Mouse (Mus musculus) midbrain, embryonic 16.5 days (tissue): ENCODE measurements at regions not wholly inside any gene's neighbourhood (a gene's known extent, or its start where the extent isn't known, plus 50 kb on each side); places are given as distances from the start of the nearest gene placed in this dataset.

Source experiments
- ATAC-seq: fragments of 200-750 bp; cut with Nextera tagmentation; 2 replicates; pipeline ENCODE4 v1.8.0; 2017; ENCODE audit warnings: moderate TSS enrichment
- H3K27ac ChIP-seq: fragments of 300-500 bp; sonication (generic); 2 replicates; pipeline ENCODE4 v1.5.1; 2014; ENCODE audit warnings: mild to moderate bottlenecking, low read length, mixed read lengths
- H3K27me3 ChIP-seq: fragments of 300-500 bp; sonication (generic); 2 replicates; pipeline ENCODE4 v1.6.1; 2014; ENCODE audit warnings: low read depth, low read length, mixed read lengths; ENCODE audit not compliant: control insufficient read depth, insufficient read depth
- H3K36me3 ChIP-seq: fragments of 300-500 bp; sonication (generic); 2 replicates; pipeline ENCODE4 v1.6.1; 2014; ENCODE audit warnings: mild to moderate bottlenecking, low read length, moderate library complexity, mixed read lengths; ENCODE audit not compliant: control insufficient read depth, insufficient read depth
- H3K4me1 ChIP-seq: fragments of 300-500 bp; sonication (generic); 2 replicates; pipeline ENCODE4 v1.6.1; 2014; ENCODE audit warnings: mild to moderate bottlenecking, low read length, mixed read lengths; ENCODE audit not compliant: control insufficient read depth, insufficient read depth
- H3K4me2 ChIP-seq: fragments of 300-500 bp; sonication (generic); 2 replicates; pipeline ENCODE4 v1.6.1; 2014; ENCODE audit warnings: mild to moderate bottlenecking, low read length, mixed read lengths
- H3K4me3 ChIP-seq: fragments of 300-500 bp; sonication (generic); 2 replicates; pipeline ENCODE4 v1.5.1; 2014; ENCODE audit warnings: low read depth, mild to moderate bottlenecking, low read length, moderate library complexity, mixed read lengths
- H3K9ac ChIP-seq: fragments of 300-500 bp; sonication (generic); 2 replicates; pipeline ENCODE4 v1.6.1; 2014; ENCODE audit warnings: low read depth, low read length, mixed read lengths
- H3K9me3 ChIP-seq: fragments of 300-500 bp; sonication (generic); replicated peaks from 2 replicates; pipeline ENCODE4 v1.6.1; 2014; ENCODE audit warnings: mild to moderate bottlenecking, low read length, mixed read lengths; ENCODE audit not compliant: control insufficient read depth, poor library complexity, severe bottlenecking
- WGBS: fragments of 180-500 bp; shearing (Covaris S2); extraction: QIAGEN DNeasy Blood & Tissue Kit; methylation state at CpG from one replicate; pipeline ENCODE4 v1.1.7; 2014; 5-methylcytosine and 5-hydroxymethylcytosine counted together

DNA sequence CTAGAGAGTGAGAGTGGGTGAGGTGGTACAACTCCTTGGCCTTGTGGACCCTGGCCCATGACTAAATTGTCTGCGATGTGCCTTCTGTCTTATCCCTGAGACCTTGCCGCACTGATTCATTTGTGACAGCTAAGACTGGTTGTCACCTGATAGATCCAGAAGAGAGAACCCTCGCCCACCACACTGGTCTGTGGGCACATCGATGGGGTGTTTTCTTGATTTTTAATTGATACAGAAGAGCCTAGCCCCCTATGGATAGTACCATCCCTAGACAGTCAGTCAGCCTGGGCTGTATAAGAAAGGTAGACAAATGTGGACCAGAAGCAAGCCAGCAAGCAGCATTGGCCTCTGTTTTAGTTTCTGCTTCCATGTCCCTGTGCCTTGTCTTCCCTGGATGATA is 222.9 kb downstream of the Irs2 start:
- Histone ChIP-seq H3K27ac (peak overlapping the region; percentile 40; the same call in 1 of the 2 replicates), H3K4me2 (no peak overlapping the region), H3K9me3 (no peaks in the 10 kb centered on the region), H3K27me3 (no peaks in the 10 kb centered on the region), H3K36me3 (no peaks in the 10 kb centered on the region), H3K9ac (no peak overlapping the region), H3K4me1 (peaks cover 12% of the 10 kb centered on the region), H3K4me3 (no peak overlapping the region)
- 95% methylated on average over 4 of the region's 4 CpGs for WGBS
- ATAC-seq, result no peak

DNA sequence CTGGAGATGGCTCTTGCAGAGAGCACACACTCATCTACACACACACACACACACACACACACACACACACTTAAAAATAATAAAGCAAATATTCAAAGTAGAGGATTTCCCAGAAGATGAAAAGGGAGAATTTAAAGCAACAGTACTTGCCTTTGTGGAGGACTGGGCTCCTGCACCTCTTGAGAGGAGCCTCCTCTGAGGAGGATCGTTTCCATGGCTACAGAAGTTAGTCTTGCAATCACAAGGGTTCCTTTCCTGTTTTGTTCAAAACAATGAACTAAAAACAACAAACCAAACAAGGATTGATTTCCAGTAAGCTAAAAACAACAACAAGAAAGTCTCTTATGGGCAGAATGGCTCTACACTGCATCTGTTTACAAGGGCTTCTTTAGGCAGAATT is 223.8 kb downstream of the Irs2 start:
- H3K27me3 ChIP-seq, result no peaks in the 10 kb centered on the region
- H3K4me1 ChIP-seq, result peaks cover 12% of the 10 kb centered on the region
- no peaks in the 10 kb centered on the region for H3K9me3 ChIP-seq
- ATAC-seq, result no peak
- no peaks in the 10 kb centered on the region for H3K36me3 ChIP-seq
- no peak overlapping the region for H3K27ac ChIP-seq
- 22% methylated on average over 1 of the region's 1 CpGs for WGBS
- H3K4me2 ChIP-seq, result no peak overlapping the region
- no peak overlapping the region for H3K4me3 ChIP-seq
- H3K9ac ChIP-seq, result no peak overlapping the region

DNA sequence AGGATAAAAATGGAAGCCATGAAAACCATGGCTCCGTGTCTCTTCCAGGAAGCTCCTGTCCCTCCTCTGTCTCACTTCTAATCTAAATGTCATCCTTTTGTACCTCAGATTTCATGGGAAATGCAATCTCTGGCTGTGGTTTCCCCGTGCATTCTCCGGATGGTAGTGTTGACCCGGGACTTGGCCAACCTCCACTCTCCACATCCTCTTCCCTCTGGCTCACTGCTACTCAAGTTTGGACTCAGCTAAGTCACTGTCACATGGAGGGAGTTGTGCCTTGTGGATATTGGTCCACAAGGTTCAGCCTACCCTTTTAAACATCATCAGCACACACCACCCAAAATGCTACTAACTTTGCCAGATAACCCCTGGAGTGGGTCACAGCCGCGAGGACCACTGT is 226.4 kb downstream of the Irs2 start:
- Histone ChIP-seq H3K4me1 (peaks cover 12% of the 10 kb centered on the region), H3K27ac (no peak overlapping the region), H3K36me3 (no peaks in the 10 kb centered on the region), H3K9me3 (no peaks in the 10 kb centered on the region), H3K9ac (no peak overlapping the region), H3K4me3 (no peak overlapping the region), H3K27me3 (no peaks in the 10 kb centered on the region), H3K4me2 (no peak overlapping the region)
- no peak for ATAC-seq
- 96% methylated on average over 6 of the region's 6 CpGs for WGBS

GRCm38 (mm10) chr8:10779636-10780035 is 228.6 kb downstream of the Irs2 start:
- H3K4me3 ChIP-seq, result no peak overlapping the region
- no peak overlapping the region for H3K4me2 ChIP-seq
- H3K36me3 ChIP-seq, result no peaks in the 10 kb centered on the region
- H3K27me3 ChIP-seq, result no peaks in the 10 kb centered on the region
- H3K9me3 ChIP-seq, result no peaks in the 10 kb centered on the region
- H3K4me1 ChIP-seq, result peaks cover 4% of the 10 kb centered on the region
- H3K27ac ChIP-seq, result no peak overlapping the region
- 94% methylated on average over 7 of the region's 7 CpGs for WGBS
- no peak for ATAC-seq
- no peak overlapping the region for H3K9ac ChIP-seq

- ATAC-seq, result no peak
Measured at GRCm38 (mm10) chr8:10775202-10776010, 232.9 kb downstream of the Irs2 start.

DNA sequence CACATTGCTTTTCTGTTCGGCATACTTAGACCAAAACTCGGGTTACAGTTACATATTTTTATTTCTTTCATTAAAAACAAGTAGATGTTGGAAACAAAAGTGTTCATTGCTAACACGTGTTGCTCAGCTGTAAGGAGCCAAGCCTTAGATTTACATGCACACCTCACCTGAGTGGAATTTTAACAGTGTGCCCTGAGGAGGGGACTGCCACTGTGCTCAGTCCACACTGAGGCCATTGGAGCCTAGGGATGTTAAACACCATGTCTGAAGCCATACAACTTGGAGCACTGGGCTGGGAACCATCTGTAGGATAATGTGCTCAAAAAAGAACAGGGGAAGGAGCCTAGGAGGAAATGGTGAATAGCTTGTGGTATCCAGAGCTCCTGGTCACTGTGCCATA is 233.5 kb downstream of the Irs2 start:
- Histone ChIP-seq H3K27ac (no peak overlapping the region), H3K36me3 (no peaks in the 10 kb centered on the region), H3K27me3 (no peaks in the 10 kb centered on the region), H3K9me3 (no peaks in the 10 kb centered on the region), H3K4me3 (no peak overlapping the region), H3K9ac (no peak overlapping the region), H3K4me2 (no peak overlapping the region), H3K4me1 (no peaks in the 10 kb centered on the region)
- ATAC-seq, result no peak
- WGBS, result 93% methylated on average over 3 of the region's 3 CpGs

More at GRCm38 (mm10) chr8:10775202-10776010, 232.9 kb downstream of the Irs2 start:
- Histone ChIP-seq H3K36me3 (no peaks in the 10 kb centered on the region), H3K4me3 (no peak overlapping the region), H3K27ac (no peak overlapping the region), H3K9ac (no peak overlapping the region), H3K4me2 (no peak overlapping the region), H3K27me3 (no peaks in the 10 kb centered on the region), H3K4me1 (no peaks in the 10 kb centered on the region), H3K9me3 (no peaks in the 10 kb centered on the region)
- WGBS, result 67% methylated on average over 8 of the region's 8 CpGs

DNA sequence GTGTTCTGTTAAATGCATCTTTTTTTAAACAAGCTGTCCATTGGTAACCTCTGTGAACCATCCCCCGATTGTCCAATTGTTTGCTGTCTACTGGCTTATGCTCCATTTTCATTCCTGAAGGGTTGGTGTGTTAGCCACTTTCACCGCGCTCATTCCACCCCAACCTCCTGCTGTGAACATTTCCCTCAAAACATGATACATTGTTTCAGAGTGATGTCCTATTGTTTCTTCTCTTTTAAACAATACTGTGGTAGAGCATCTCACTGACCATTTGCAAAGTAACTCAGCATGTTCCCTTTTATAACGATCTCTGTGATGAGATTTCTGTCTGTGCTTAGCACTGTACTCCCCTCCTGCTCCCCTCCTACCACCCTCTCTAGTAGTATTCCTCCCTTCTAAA is 240.1 kb downstream of the Irs2 start:
- Histone ChIP-seq H3K9me3 (no peaks in the 10 kb centered on the region), H3K4me3 (no peak overlapping the region), H3K4me1 (peaks cover 3% of the 10 kb centered on the region; the same call in 1 of the 2 replicates), H3K4me2 (no peak overlapping the region), H3K36me3 (no peaks in the 10 kb centered on the region), H3K9ac (no peak overlapping the region), H3K27ac (no peak overlapping the region), H3K27me3 (no peaks in the 10 kb centered on the region)
- WGBS, result 66% methylated on average over 4 of the region's 4 CpGs
- no peak for ATAC-seq

- peaks cover 20% of the 10 kb centered on the region for H3K4me1 ChIP-seq
- no peak for ATAC-seq
- H3K4me3 ChIP-seq, result no peak overlapping the region
- no peaks in the 10 kb centered on the region for H3K36me3 ChIP-seq
- H3K27ac ChIP-seq, result no peak overlapping the region
- H3K4me2 ChIP-seq, result no peak overlapping the region
- H3K27me3 ChIP-seq, result no peaks in the 10 kb centered on the region
- no peaks in the 10 kb centered on the region for H3K9me3 ChIP-seq
- H3K9ac ChIP-seq, result no peak overlapping the region
- WGBS, result 86% methylated on average over 2 of the region's 2 CpGs
Measured at GRCm38 (mm10) chr8:10763907-10764306, 244.4 kb downstream of the Irs2 start.

DNA sequence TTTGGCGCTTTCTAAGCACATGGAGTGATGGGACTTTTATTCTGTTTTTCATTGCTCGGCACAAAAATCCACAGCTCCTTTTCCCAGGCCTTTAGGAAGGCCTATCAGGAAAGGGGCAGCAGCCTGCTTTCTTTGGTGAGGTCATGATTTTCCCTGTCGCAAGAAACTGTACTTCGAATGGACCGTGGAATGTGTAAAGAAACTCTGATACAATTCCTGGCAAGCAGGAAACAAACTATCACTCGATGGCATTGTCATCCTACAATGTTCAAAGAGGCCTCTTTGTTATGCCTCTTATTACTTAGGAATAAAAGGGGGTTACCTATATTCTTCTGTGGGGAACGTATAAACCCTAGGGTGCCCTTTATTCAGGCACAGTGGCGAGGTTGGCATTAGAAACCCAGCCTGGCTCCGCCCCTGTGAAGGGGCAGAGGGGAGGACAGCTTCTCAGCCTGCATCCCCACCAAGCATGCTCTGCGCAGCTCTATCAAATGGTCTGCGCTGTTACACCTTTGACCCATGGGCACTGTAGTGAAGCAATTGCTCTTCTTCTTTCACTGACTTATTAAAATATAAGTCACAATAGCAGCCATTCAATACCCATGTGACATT is 246.5 kb downstream of the Irs2 start:
- ATAC-seq, result no peak
- WGBS, result 20% methylated on average over 11 of the region's 11 CpGs
- no peak overlapping the region for H3K4me2 ChIP-seq
- H3K27me3 ChIP-seq, result no peaks in the 10 kb centered on the region
- no peaks in the 10 kb centered on the region for H3K9me3 ChIP-seq
- H3K27ac ChIP-seq, result peak overlapping the region; percentile 69
- H3K4me3 ChIP-seq, result no peak overlapping the region
- no peak overlapping the region for H3K9ac ChIP-seq
- H3K36me3 ChIP-seq, result no peaks in the 10 kb centered on the region
- peaks cover 17% of the 10 kb centered on the region for H3K4me1 ChIP-seq
